Mouse (Mus musculus) embryonic facial prominence, embryonic 15.5 days (tissue): Measurements from ENCODE around the gene Ctsw. TPM values are rescaled to one million over a fixed set of nuclear protein-coding genes. Genes with fewer than 3 reads are reported as not detected.

Experiments
- ATAC-seq: fragments of 200-750 bp; cut with Nextera tagmentation; 2 replicates; pipeline ENCODE4 v1.8.0; 2017; ENCODE audit warnings: low read depth, moderate TSS enrichment; ENCODE audit not compliant: insufficient number of reproducible peaks, low FRiP score, low TSS enrichment
- H3K27ac ChIP-seq: fragments of 300-500 bp; sonication (generic); replicated peaks from 2 replicates; pipeline ENCODE4 v1.5.1; 2015; ENCODE audit warnings: mild to moderate bottlenecking, inconsistent platforms
- H3K27me3 ChIP-seq: fragments of 300-500 bp; sonication (generic); 2 replicates; pipeline ENCODE4 v1.6.1; 2015; ENCODE audit warnings: inconsistent platforms
- H3K36me3 ChIP-seq: fragments of 300-500 bp; sonication (generic); 2 replicates; pipeline ENCODE4 v1.6.1; 2015; ENCODE audit warnings: mild to moderate bottlenecking, inconsistent platforms
- H3K4me1 ChIP-seq: fragments of 300-500 bp; sonication (generic); 2 replicates; pipeline ENCODE4 v1.6.1; 2015; ENCODE audit warnings: inconsistent platforms
- H3K4me2 ChIP-seq: fragments of 300-500 bp; sonication (generic); replicated peaks from 2 replicates; pipeline ENCODE4 v1.6.1; 2015; ENCODE audit warnings: mild to moderate bottlenecking, inconsistent platforms
- H3K4me3 ChIP-seq: fragments of 300-500 bp; sonication (generic); replicated peaks from 2 replicates; pipeline ENCODE4 v1.5.1; 2015; ENCODE audit warnings: mild to moderate bottlenecking, inconsistent platforms
- H3K9ac ChIP-seq: fragments of 300-500 bp; sonication (generic); 2 replicates; pipeline ENCODE4 v1.6.1; 2015; ENCODE audit warnings: inconsistent platforms
- H3K9me3 ChIP-seq: fragments of 300-500 bp; sonication (generic); replicated peaks from 2 replicates; pipeline ENCODE4 v1.6.1; 2016; ENCODE audit warnings: inconsistent platforms
- WGBS: fragments of 180-500 bp; shearing (Covaris S2); methylation state at CpG from one replicate; pipeline ENCODE4 v1.1.7; 2015; 5-methylcytosine and 5-hydroxymethylcytosine counted together
- polyA plus RNA-seq: library from polyadenylated mRNA; unstranded; fragments of >200 nt; fragmentation: Nextera tagmentation; extraction: Ambion mirVana; gene quantifications from 2 replicates; pipeline ENCODE4 v1.2.1, GENCODE M21; 2015

The Ctsw gene
- polyA plus RNA-seq, 1 experiment from 2014 or later: 1.4 TPM

- Histone ChIP-seq H3K27me3 (peaks cover 4% of the 10 kb centered on the region; the same call in 1 of the 2 replicates), H3K4me3 (peak overlapping the region; percentile 89), H3K9me3 (no peaks in the 10 kb centered on the region), H3K36me3 (peaks cover 25% of the 10 kb centered on the region), H3K4me2 (peak overlapping the region; percentile 86), H3K4me1 (peaks cover 61% of the 10 kb centered on the region), H3K27ac (peak overlapping the region; percentile 84), H3K9ac (peak overlapping the region; percentile 66)
- 31% methylated on average over 3 of the region's 3 CpGs for WGBS
- ATAC-seq: no peak
Observed at GRCm38 (mm10) chr19:5459896-5460295, 8.4 kb downstream of the Ctsw start.

GRCm38 (mm10) chr19:5459019-5459418 is 9.3 kb downstream of the Ctsw start:
- Histone ChIP-seq H3K27ac (no peak overlapping the region), H3K9ac (no peak overlapping the region), H3K36me3 (peaks cover 23% of the 10 kb centered on the region), H3K9me3 (no peaks in the 10 kb centered on the region), H3K4me1 (peaks cover 57% of the 10 kb centered on the region), H3K4me2 (no peak overlapping the region), H3K4me3 (no peak overlapping the region), H3K27me3 (peaks cover 4% of the 10 kb centered on the region; the same call in 1 of the 2 replicates)
- no peak for ATAC-seq
- WGBS: 65% methylated on average over 7 of the region's 7 CpGs

- no peak for ATAC-seq
Observed at GRCm38 (mm10) chr19:5457746-5458442, 10.4 kb downstream of the Ctsw start, which contains the start of gene Ccdc85b. Ccdc85b (minus strand) TSS chr19:5457894.

GRCm38 (mm10) chr19:5456922-5457745 is 11.2 kb downstream of the Ctsw start:
- Histone ChIP-seq H3K4me1 (peaks cover 52% of the 10 kb centered on the region), H3K27ac (peak overlapping the region; percentile 92), H3K4me2 (peak overlapping the region; percentile 99), H3K36me3 (peaks cover 15% of the 10 kb centered on the region), H3K4me3 (peak overlapping the region; percentile 77), H3K27me3 (peaks cover 4% of the 10 kb centered on the region; the same call in 1 of the 2 replicates), H3K9ac (peak overlapping the region; percentile 74), H3K9me3 (no peaks in the 10 kb centered on the region)
- peak; percentile 93 for ATAC-seq
- WGBS: under 1% methylated on average over 70 of the region's 70 CpGs

More at GRCm38 (mm10) chr19:5457746-5458442, 10.4 kb downstream of the Ctsw start, which contains the start of gene Ccdc85b:
- H3K9ac ChIP-seq: peak within 1 kb of the TSS; percentile 74
- peaks cover 22% of the 10 kb centered on the region for H3K36me3 ChIP-seq
- peak within 1 kb of the TSS; percentile 99 for H3K4me2 ChIP-seq
- H3K9me3 ChIP-seq: no peaks in the 10 kb centered on the region
- H3K4me3 ChIP-seq: peak within 1 kb of the TSS; percentile 77
- WGBS: 13% methylated on average over 14 of the region's 14 CpGs
- peak within 1 kb of the TSS; percentile 92 for H3K27ac ChIP-seq
- H3K27me3 ChIP-seq: peaks cover 4% of the 10 kb centered on the region; the same call in 1 of the 2 replicates
- H3K4me1 ChIP-seq: peaks cover 52% of the 10 kb centered on the region

GRCm38 (mm10) chr19:5456241-5456921 is 11.9 kb downstream of the Ctsw start:
- 3% methylated on average over 26 of the region's 26 CpGs for WGBS
- peaks cover 10% of the 10 kb centered on the region for H3K36me3 ChIP-seq
- no peak for ATAC-seq

GRCm38 (mm10) chr19:5455568-5455967 is 12.7 kb downstream of the Ctsw start:
- Histone ChIP-seq H3K27ac (no peak overlapping the region), H3K4me2 (peak overlapping the region; percentile 99), H3K4me1 (peaks cover 39% of the 10 kb centered on the region), H3K9ac (no peak overlapping the region), H3K9me3 (no peaks in the 10 kb centered on the region), H3K4me3 (peak overlapping the region; percentile 77), H3K36me3 (peaks cover 10% of the 10 kb centered on the region), H3K27me3 (peaks cover 11% of the 10 kb centered on the region; the same call in 1 of the 2 replicates)
- ATAC-seq: no peak
- 51% methylated on average over 8 of the region's 8 CpGs for WGBS

More at GRCm38 (mm10) chr19:5456241-5456921, 11.9 kb downstream of the Ctsw start:
- Histone ChIP-seq H3K27ac (peak overlapping the region; percentile 92), H3K27me3 (peaks cover 4% of the 10 kb centered on the region; the same call in 1 of the 2 replicates), H3K9me3 (no peaks in the 10 kb centered on the region), H3K4me1 (peaks cover 46% of the 10 kb centered on the region), H3K9ac (peak overlapping the region; percentile 74), H3K4me3 (peak overlapping the region; percentile 77), H3K4me2 (peak overlapping the region; percentile 99)

GRCm38 (mm10) chr19:5455037-5455436 is 13.3 kb downstream of the Ctsw start:
- H3K9ac ChIP-seq: 0 out of 2 replicates have a peak overlapping the region, but pooled peaks have one; percentile 18
- H3K36me3 ChIP-seq: peaks cover 10% of the 10 kb centered on the region
- WGBS: 79% methylated on average over 12 of the region's 12 CpGs
- no peak for ATAC-seq
- H3K27me3 ChIP-seq: peaks cover 16% of the 10 kb centered on the region
- H3K9me3 ChIP-seq: no peaks in the 10 kb centered on the region
- peak overlapping the region; percentile 77 for H3K4me3 ChIP-seq
- H3K27ac ChIP-seq: no peak overlapping the region
- H3K4me1 ChIP-seq: peaks cover 37% of the 10 kb centered on the region
- peak overlapping the region; percentile 99 for H3K4me2 ChIP-seq

GRCm38 (mm10) chr19:5451766-5452165 is 16.5 kb downstream of the Ctsw start:
- ATAC-seq: no peak
- WGBS: 65% methylated on average over 6 of the region's 6 CpGs
- no peak overlapping the region for H3K9ac ChIP-seq

GRCm38 (mm10) chr19:5449673-5450072 is 18.6 kb downstream of the Ctsw start:
- Histone ChIP-seq H3K4me1 (peaks cover 19% of the 10 kb centered on the region), H3K36me3 (peaks cover 10% of the 10 kb centered on the region), H3K9ac (no peak overlapping the region), H3K4me2 (no peak overlapping the region), H3K27ac (no peak overlapping the region), H3K27me3 (peaks cover 58% of the 10 kb centered on the region), H3K9me3 (no peaks in the 10 kb centered on the region), H3K4me3 (no peak overlapping the region)
- ATAC-seq: no peak
- 87% methylated on average over 3 of the region's 3 CpGs for WGBS

More at GRCm38 (mm10) chr19:5451766-5452165, 16.5 kb downstream of the Ctsw start:
- no peak overlapping the region for H3K27ac ChIP-seq
- no peak overlapping the region for H3K4me2 ChIP-seq
- H3K4me3 ChIP-seq: no peak overlapping the region
- no peaks in the 10 kb centered on the region for H3K9me3 ChIP-seq
- H3K4me1 ChIP-seq: peaks cover 39% of the 10 kb centered on the region
- peaks cover 43% of the 10 kb centered on the region for H3K27me3 ChIP-seq
- peaks cover 10% of the 10 kb centered on the region for H3K36me3 ChIP-seq

- H3K4me1 ChIP-seq: peaks cover 19% of the 10 kb centered on the region
- no peaks in the 10 kb centered on the region for H3K36me3 ChIP-seq
- peak overlapping the region; percentile 58 for H3K4me3 ChIP-seq
- H3K27me3 ChIP-seq: peaks cover 58% of the 10 kb centered on the region
- H3K9ac ChIP-seq: no peak overlapping the region
- WGBS: 6% methylated on average over 36 of the region's 36 CpGs
- ATAC-seq: no peak
- H3K4me2 ChIP-seq: peak overlapping the region; percentile 98
- no peak overlapping the region for H3K27ac ChIP-seq
- no peaks in the 10 kb centered on the region for H3K9me3 ChIP-seq
Observed at GRCm38 (mm10) chr19:5448354-5449150, 19.8 kb downstream of the Ctsw start.
